Mouse (Mus musculus) bone marrow, adult 2 months (tissue): ENCODE data around the gene Klb. TPM values are rescaled to one million over a fixed set of nuclear protein-coding genes. Genes with fewer than 3 reads are reported as not detected.

ENCODE experiments used
- H3K27ac ChIP-seq: fragments of 200-500 bp; 2 replicates; pipeline ENCODE4 v1.5.1; 2012; ENCODE audit warnings: low read depth, mild to moderate bottlenecking, control low read depth, inconsistent platforms, low read length; ENCODE audit not compliant: control insufficient read depth, poor library complexity, insufficient read depth
- H3K4me1 ChIP-seq: fragments of 200-500 bp; 2 replicates; pipeline ENCODE4 v1.6.1; 2011; ENCODE audit warnings: low read length; ENCODE audit not compliant: control insufficient read depth, insufficient read depth
- H3K4me3 ChIP-seq: fragments of 200-500 bp; replicated peaks from 2 replicates; pipeline ENCODE3; 2011; ENCODE audit warnings: mild to moderate bottlenecking, low read depth, low read length, control low read depth; ENCODE audit not compliant: control insufficient read depth
- CTCF ChIP-seq: fragments of 200-500 bp; IDR thresholded peaks from 2 replicates; pipeline ENCODE4 v1.5.1; 2011; ENCODE audit warnings: low read length, control low read depth; ENCODE audit not compliant: control insufficient read depth, insufficient read depth
- POLR2A ChIP-seq: fragments of 200-500 bp; IDR thresholded peaks from 2 replicates; pipeline ENCODE4 v1.6.1; 2011; ENCODE audit warnings: low read depth, mild to moderate bottlenecking, control low read depth, low read length, borderline replicate concordance; ENCODE audit not compliant: control insufficient read depth
- WGBS: fragments of 180-500 bp; shearing (Covaris S2); methylation state at CpG from one replicate; pipeline ENCODE4 v1.1.7; 2018; 5-methylcytosine and 5-hydroxymethylcytosine counted together
- polyA plus RNA-seq: library from polyadenylated mRNA; stranded (reverse); fragments of >200 nt; gene quantifications from 2 replicates; pipeline ENCODE4 v1.2.4, GENCODE M21; 2011; ENCODE audit warnings: low replicate concordance; ENCODE audit not compliant: missing spikeins, insufficient read depth, insufficient read length

The Klb gene
- polyA plus RNA-seq, 1 experiment = not detected

- no peak overlapping the region for H3K4me3 ChIP-seq
- 90% methylated on average over 10 of the region's 10 CpGs for WGBS
- H3K27ac ChIP-seq = no peak overlapping the region
- no peak for TF ChIP-seq POLR2A
- no peak for TF ChIP-seq CTCF
- H3K4me1 ChIP-seq = no peaks in the 10 kb centered on the region; the same call in 1 of the 2 replicates
Measured at GRCm38 (mm10) chr5:65419136-65419535, 71.0 kb downstream of the Klb start.

- TF ChIP-seq POLR2A = no peak
- TF ChIP-seq CTCF = no peak
- Histone ChIP-seq H3K4me1 (no peaks in the 10 kb centered on the region; the same call in 1 of the 2 replicates), H3K27ac (no peak overlapping the region), H3K4me3 (no peak overlapping the region)
- WGBS = 61% methylated on average over 6 of the region's 6 CpGs
Measured at GRCm38 (mm10) chr5:65420822-65421221, 72.7 kb downstream of the Klb start.

GRCm38 (mm10) chr5:65422803-65423202 is 74.7 kb downstream of the Klb start:
- no peak overlapping the region for H3K27ac ChIP-seq
- TF ChIP-seq CTCF (no peak), POLR2A (no peak)
- H3K4me1 ChIP-seq = no peaks in the 10 kb centered on the region; the same call in 1 of the 2 replicates
- no peak overlapping the region for H3K4me3 ChIP-seq
- WGBS = 87% methylated on average over 8 of the region's 8 CpGs

GRCm38 (mm10) chr5:65424215-65424614 is 76.1 kb downstream of the Klb start:
- H3K4me3 ChIP-seq = no peak overlapping the region
- 72% methylated on average over 6 of the region's 6 CpGs for WGBS
- no peaks in the 10 kb centered on the region; the same call in 1 of the 2 replicates for H3K4me1 ChIP-seq
- no peak for TF ChIP-seq POLR2A
- TF ChIP-seq CTCF = no peak
- H3K27ac ChIP-seq = no peak overlapping the region

GRCm38 (mm10) chr5:65425251-65425650 is 77.1 kb downstream of the Klb start:
- no peak overlapping the region for H3K27ac ChIP-seq
- WGBS = 88% methylated on average over 5 of the region's 5 CpGs
- TF ChIP-seq POLR2A = no peak
- H3K4me3 ChIP-seq = no peak overlapping the region
- H3K4me1 ChIP-seq = no peaks in the 10 kb centered on the region; the same call in 1 of the 2 replicates

GRCm38 (mm10) chr5:65428321-65428720 is 80.2 kb downstream of the Klb start:
- TF ChIP-seq CTCF = no peak
- TF ChIP-seq POLR2A = no peak
- H3K4me3 ChIP-seq = no peak overlapping the region
- 29% methylated on average over 4 of the region's 4 CpGs for WGBS
- H3K4me1 ChIP-seq = no peaks in the 10 kb centered on the region; the same call in 1 of the 2 replicates
- no peak overlapping the region for H3K27ac ChIP-seq

GRCm38 (mm10) chr5:65429441-65429840 is 81.3 kb downstream of the Klb start:
- TF ChIP-seq POLR2A (no peak), CTCF (no peak)
- Histone ChIP-seq H3K4me3 (no peak overlapping the region), H3K4me1 (no peaks in the 10 kb centered on the region; the same call in 1 of the 2 replicates), H3K27ac (no peak overlapping the region)
- 82% methylated on average over 5 of the region's 5 CpGs for WGBS

Other genes with a start within 250 kb of the Klb start
- 6.9 and 14.9 TPM in 2 replicates for gene Klhl5, start 240.8 kb upstream of the Klb start, polyA plus RNA-seq
- 0.41 and 2.4 TPM in 2 replicates for gene Wdr19, start 148.6 kb upstream of the Klb start, polyA plus RNA-seq
- gene Rfc1, start 12.6 kb upstream of the Klb start, polyA plus RNA-seq = 31.8 and 42.8 TPM in 2 replicates
- 317 and 324 TPM in 2 replicates for gene Rpl9, start 43.1 kb downstream of the Klb start, polyA plus RNA-seq
- gene Lias, start 43.2 kb downstream of the Klb start, polyA plus RNA-seq = 20.0 and 25.3 TPM in 2 replicates
- 7.7 and 14.3 TPM in 2 replicates for gene Ugdh, start 87.6 kb downstream of the Klb start, polyA plus RNA-seq
- gene Gm43552, start 144.5 kb downstream of the Klb start, polyA plus RNA-seq = not detected in 2 replicates
- 58.2 and 62.7 TPM in 2 replicates for gene Smim14, start 188.9 kb downstream of the Klb start, polyA plus RNA-seq
- 81.6 and 126 TPM in 2 replicates for gene Ube2k, start 188.9 kb downstream of the Klb start, polyA plus RNA-seq